Comparison of ENCODE assay signal across 8 mouse cellular contexts in the genomic region with DNA sequence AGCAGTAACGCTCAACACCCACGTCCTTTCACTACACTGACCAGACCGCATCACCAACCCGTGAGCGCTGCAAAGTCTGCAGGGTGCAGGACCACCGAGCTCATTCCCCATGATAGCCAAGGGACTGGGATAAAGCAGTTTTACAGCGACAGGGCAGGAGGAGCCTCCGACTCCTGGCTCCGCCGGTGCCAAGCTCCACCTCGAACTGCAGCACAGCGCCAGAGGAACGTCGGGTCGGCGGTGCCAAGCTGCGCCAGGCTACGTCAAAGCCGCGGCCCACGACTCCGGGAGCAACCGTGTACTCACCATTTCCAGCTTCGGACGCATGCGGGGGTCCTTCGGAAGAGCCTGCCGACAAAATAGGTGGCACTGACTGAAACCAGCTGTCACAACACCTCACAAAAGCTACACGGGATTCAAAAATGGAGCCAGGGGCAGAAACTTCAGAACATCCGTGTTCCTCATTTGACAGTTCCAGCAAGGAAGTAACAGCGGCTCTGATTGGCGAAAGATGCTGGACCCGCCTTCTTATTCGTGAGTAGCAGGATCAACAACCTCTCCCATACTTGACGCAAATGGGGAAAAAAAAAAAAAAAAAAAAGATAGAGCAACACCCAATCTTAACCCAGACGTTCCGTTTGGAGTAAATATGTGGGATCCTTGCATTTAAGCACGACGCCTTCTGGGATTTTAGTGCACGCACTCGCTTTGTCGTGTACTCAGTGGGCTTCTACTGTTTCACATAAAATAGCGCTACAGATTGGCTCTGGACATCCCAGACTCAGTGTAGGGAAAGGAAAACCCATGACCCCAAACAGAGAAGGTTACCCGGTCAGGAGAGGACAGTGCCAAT. TPM values are rescaled to one million over a fixed set of nuclear protein-coding genes. Genes with fewer than 3 reads are reported as not detected.
DNase-seq lines count a peak whose midpoint lies in the region; ATAC-seq and TF ChIP-seq lines count a peak whose summit lies in the region.

Gene Zfp101 (minus strand): TSS at position 460 of the 853 bp plus-strand sequence.

- H3K4me1 ChIP-seq in CH12.LX (ENCODE audit: control insufficient read depth in 1 of 2, insufficient read depth in 2 of 2), result peaks cover 0 to 14% of the 10 kb centered on the region in 2 experiments; a peak in 2 of 4 replicates
- H3K4me1 ChIP-seq in forebrain, embryonic 11.5 days (replicated peaks; ENCODE audit: control insufficient read depth, insufficient read depth, low read length), result peaks cover 5% of the 10 kb centered on the region; the same call in 1 of the 2 replicates
- H3K4me1 ChIP-seq in heart, embryonic 16.5 days (ENCODE audit: control insufficient read depth, insufficient read depth, low read length), result peaks cover 5% of the 10 kb centered on the region
- H3K4me1 ChIP-seq in liver, embryonic 15.5 days (replicated peaks), result peaks cover 15% of the 10 kb centered on the region
- peaks cover 10% of the 10 kb centered on the region for H3K4me1 ChIP-seq in neural tube, embryonic 12.5 days

- no peak within 1 kb of the TSS for H3K27ac ChIP-seq in CH12.LX (ENCODE audit: insufficient read depth, low read depth)
- no peak within 1 kb of the TSS for H3K27ac ChIP-seq in forebrain, embryonic 11.5 days (ENCODE audit: low read depth, low read length)
- peak within 1 kb of the TSS; percentile 75 for H3K27ac ChIP-seq in heart, embryonic 16.5 days (ENCODE audit: low read length)
- peak within 1 kb of the TSS; percentile 81 for H3K27ac ChIP-seq in liver, embryonic 15.5 days (replicated peaks)
- no peak within 1 kb of the TSS; the same call in 1 of the 2 replicates for H3K27ac ChIP-seq in neural tube, embryonic 12.5 days

- WGBS in forebrain, embryonic 11.5 days, result under 1% methylated on average over 44 of the region's 44 CpGs
- WGBS in heart, embryonic 16.5 days, result under 1% methylated on average over 44 of the region's 44 CpGs
- under 1% methylated on average over 44 of the region's 44 CpGs for WGBS in liver, embryonic 15.5 days (ENCODE audit: insufficient replicate concordance)
- under 1% methylated on average over 44 of the region's 44 CpGs for WGBS in neural tube, embryonic 12.5 days

- peak; percentile 94 for DNase-seq in CH12.LX (ENCODE audit: extremely low read depth)
- DNase-seq in c-Kit-positive CD71-positive TER-119-negative erythroid progenitor cells, embryonic 14.5 days (ENCODE audit: low read depth), result peak; percentile 93
- peak; percentile 86 for DNase-seq in forebrain, embryonic 11.5 days (ENCODE audit: low spot score)
- peak; percentile 92 to 96 for DNase-seq in kidney, postnatal 36 days
- peak; percentile 97 for DNase-seq in telencephalon, adult 2 months (ENCODE audit: low read depth, low spot score)

- peak within 1 kb of the TSS; percentile 68 for H3K9ac ChIP-seq in CH12.LX (ENCODE audit: insufficient read depth, low read depth)
- H3K9ac ChIP-seq in forebrain, embryonic 11.5 days (ENCODE audit: low read length), result peak within 1 kb of the TSS; percentile 74
- H3K9ac ChIP-seq in heart, embryonic 16.5 days (ENCODE audit: low read length), result peak within 1 kb of the TSS; percentile 73
- peak within 1 kb of the TSS; percentile 77 for H3K9ac ChIP-seq in liver, embryonic 15.5 days
- H3K9ac ChIP-seq in neural tube, embryonic 12.5 days, result peak within 1 kb of the TSS; percentile 78

- TF ChIP-seq EP300 in CH12.LX (IDR thresholded peaks at IDR 0.05; ENCODE audit: low read length), result no peak

- dilution Hi-C loops in CH12.LX (cut with MboI; ENCODE audit: extremely low pct_ligation_motif_present, extremely low pct_unique_long_range_greater_than_20kb, low sequenced_read_pairs), result no loop called here

- H3K79me2 ChIP-seq in CH12.LX (replicated peaks; ENCODE audit: control insufficient read depth, extremely low read depth, insufficient read depth, poor library complexity, severe bottlenecking), result peaks cover 29% of the 10 kb centered on the region

- no peak for TF ChIP-seq CTCF in CH12.LX (conservative IDR thresholded peaks at IDR 0.05 in 1 of 2, IDR thresholded peaks at IDR 0.05 in 1 of 2; ENCODE audit: low read depth in 2 of 2, low read length in 2 of 2)

- H3K27me3 ChIP-seq in CH12.LX (replicated peaks), result peaks cover 3% of the 10 kb centered on the region
- no peaks in the 10 kb centered on the region for H3K27me3 ChIP-seq in forebrain, embryonic 11.5 days (ENCODE audit: control insufficient read depth, insufficient read depth, low read length)
- H3K27me3 ChIP-seq in heart, embryonic 16.5 days (ENCODE audit: control insufficient read depth, insufficient read depth, low read length), result no peaks in the 10 kb centered on the region
- no peaks in the 10 kb centered on the region for H3K27me3 ChIP-seq in liver, embryonic 15.5 days
- H3K27me3 ChIP-seq in neural tube, embryonic 12.5 days (replicated peaks), result no peaks in the 10 kb centered on the region

- peak; percentile 72 for TF ChIP-seq POLR2A in CH12.LX (IDR thresholded peaks at IDR 0.05; ENCODE audit: low read depth, low read length)

- ATAC-seq in forebrain, embryonic 11.5 days (replicated peaks; ENCODE audit: low FRiP score), result peak; percentile 96
- peak; percentile 99 for ATAC-seq in heart, embryonic 16.5 days (replicated peaks; ENCODE audit: extremely low read depth, insufficient read depth, low FRiP score)
- ATAC-seq in liver, embryonic 15.5 days (ENCODE audit: insufficient read depth), result peak; percentile 98
- ATAC-seq in neural tube, embryonic 12.5 days (ENCODE audit: low FRiP score, low read depth), result peak; percentile 98

- in situ Hi-C loops in CH12.LX (cut with MboI; ENCODE audit: low pct_ligation_motif_present, low pct_unique_long_range_greater_than_20kb, low sequenced_read_pairs), result no loop called here

- no peaks in the 10 kb centered on the region for H3K9me3 ChIP-seq in CH12.LX (replicated peaks; ENCODE audit: low read length)
- H3K9me3 ChIP-seq in forebrain, embryonic 11.5 days (ENCODE audit: control insufficient read depth, low read length), result no peaks in the 10 kb centered on the region
- H3K9me3 ChIP-seq in heart, embryonic 16.5 days (replicated peaks; ENCODE audit: control insufficient read depth, low read length), result no peaks in the 10 kb centered on the region
- no peaks in the 10 kb centered on the region for H3K9me3 ChIP-seq in liver, embryonic 15.5 days (replicated peaks)
- no peaks in the 10 kb centered on the region for H3K9me3 ChIP-seq in neural tube, embryonic 12.5 days

- H3K4me3 ChIP-seq in CH12.LX (replicated peaks in 1 of 3; ENCODE audit: low read depth in 2 of 3, low read length in 2 of 3, poor library complexity in 1 of 3), result peak within 1 kb of the TSS; percentile 87 to 95 (median 94)
- peak within 1 kb of the TSS; percentile 88 for H3K4me3 ChIP-seq in forebrain, embryonic 11.5 days (ENCODE audit: low read depth, low read length)
- peak within 1 kb of the TSS; percentile 76 for H3K4me3 ChIP-seq in heart, embryonic 16.5 days (ENCODE audit: low read length)
- peak within 1 kb of the TSS; percentile 78 for H3K4me3 ChIP-seq in liver, embryonic 15.5 days (replicated peaks)
- peak within 1 kb of the TSS; percentile 92 for H3K4me3 ChIP-seq in neural tube, embryonic 12.5 days

- peak within 1 kb of the TSS; percentile 77 for H3K4me2 ChIP-seq in CH12.LX (ENCODE audit: insufficient read depth, low read depth, poor library complexity, severe bottlenecking)
- peak within 1 kb of the TSS; percentile 65 for H3K4me2 ChIP-seq in forebrain, embryonic 11.5 days (ENCODE audit: low read depth, low read length, severe bottlenecking)
- H3K4me2 ChIP-seq in heart, embryonic 16.5 days (ENCODE audit: low read depth, low read length), result peak within 1 kb of the TSS; percentile 67
- peak within 1 kb of the TSS; percentile 70 for H3K4me2 ChIP-seq in liver, embryonic 15.5 days
- H3K4me2 ChIP-seq in neural tube, embryonic 12.5 days (replicated peaks), result peak within 1 kb of the TSS; percentile 75

- no peak for TF ChIP-seq RAD21 in CH12.LX (IDR thresholded peaks at IDR 0.05; ENCODE audit: low read depth, low read length)

- peaks cover 0 to 7% of the 10 kb centered on the region in 2 experiments for H3K36me3 ChIP-seq in CH12.LX (replicated peaks in 1 of 2; ENCODE audit: control insufficient read depth in 1 of 2, insufficient read depth in 1 of 2, low read length in 1 of 2)
- no peaks in the 10 kb centered on the region for H3K36me3 ChIP-seq in forebrain, embryonic 11.5 days (ENCODE audit: control insufficient read depth, insufficient read depth, low read length)
- H3K36me3 ChIP-seq in heart, embryonic 16.5 days (ENCODE audit: control insufficient read depth, insufficient read depth), result no peaks in the 10 kb centered on the region
- H3K36me3 ChIP-seq in liver, embryonic 15.5 days (replicated peaks), result no peaks in the 10 kb centered on the region
- H3K36me3 ChIP-seq in neural tube, embryonic 12.5 days, result no peaks in the 10 kb centered on the region

TF ChIP-seq in CH12.LX, 34 proteins besides CTCF, POLR2A, EP300 and RAD21 (continues in another document):
- TF ChIP-seq ZMIZ1 (IDR thresholded peaks at IDR 0.05; ENCODE audit: low read depth, low read length), result 0 out of 2 replicates have a peak, but pooled peaks have one; percentile 53
- peak; percentile 54; the same call in 1 of the 2 replicates for TF ChIP-seq ELF1 (IDR thresholded peaks at IDR 0.05; ENCODE audit: low read depth, low read length)
- peak; percentile 99 for TF ChIP-seq SIN3A (IDR thresholded peaks at IDR 0.05; ENCODE audit: low read length)
- no peak for TF ChIP-seq POLR2AphosphoS2 (IDR thresholded peaks at IDR 0.05; ENCODE audit: low read depth, low read length)
- TF ChIP-seq TBP (conservative IDR thresholded peaks at IDR 0.05; ENCODE audit: low read depth, low read length), result peak; percentile 76
- TF ChIP-seq BHLHE40 (IDR thresholded peaks at IDR 0.05; ENCODE audit: low read depth, low read length), result 0 out of 2 replicates have a peak, but pooled peaks have one; percentile 14
- TF ChIP-seq CHD1 (IDR thresholded peaks at IDR 0.05; ENCODE audit: low read depth, low read length), result no peak
- no peak for TF ChIP-seq USF2 (conservative IDR thresholded peaks at IDR 0.05; ENCODE audit: low read depth, low read length)
- TF ChIP-seq HCFC1 (IDR thresholded peaks at IDR 0.05; ENCODE audit: low read depth, low read length), result peak; percentile 81
- no peak for TF ChIP-seq GABPA (IDR thresholded peaks at IDR 0.05; ENCODE audit: insufficient replicate concordance, low read depth, low read length)
- TF ChIP-seq ZKSCAN1 (IDR thresholded peaks at IDR 0.05; ENCODE audit: borderline replicate concordance, low read depth, low read length), result no peak
- 0 out of 2 replicates have a peak, but pooled peaks have one; percentile 17 for TF ChIP-seq MEF2A (IDR thresholded peaks at IDR 0.05; ENCODE audit: borderline replicate concordance, low read depth, low read length)

RNA-seq across cellular contexts. Expression of gene Zfp101, which starts in this region (rescaled TPM):
- total RNA-seq in CH12.LX (2012; rRNA removed) (7.2 and 8.2 TPM in 2 replicates), CH12.LX (2014; rRNA removed) (15.4 and 21.5 TPM in 2 replicates)
- 10.7 and 11.2 TPM in 2 replicates for polyA plus RNA-seq in CH12.LX (2012; ENCODE audit: insufficient read length, low read depth)
- polyA plus RNA-seq in forebrain, embryonic 11.5 days (2014; fragmentation: Nextera tagmentation; extraction: Ambion mirVana), result 21.6 and 25.0 TPM in 2 replicates
- polyA plus RNA-seq in heart, embryonic 16.5 days (2015; fragmentation: Nextera tagmentation; extraction: Ambion mirVana), result 6.7 and 7.9 TPM in 2 replicates
- 5.9 and 6.4 TPM in 2 replicates for polyA plus RNA-seq in liver, embryonic 15.5 days (2015; fragmentation: Nextera tagmentation; extraction: Ambion mirVana)
- polyA plus RNA-seq in neural tube, embryonic 12.5 days (2016; fragmentation: Nextera tagmentation; extraction: Ambion mirVana), result 18.8 and 19.6 TPM in 2 replicates

Comparison
In these comparisons a context has a peak if more than half of its experiments do, and no peak if none do; other contexts are left out.
1. H3K27ac ChIP-seq: peak in heart, embryonic 16.5 days (single experiment) and liver, embryonic 15.5 days (single experiment); none in CH12.LX (single experiment), forebrain, embryonic 11.5 days (single experiment) and neural tube, embryonic 12.5 days (single experiment).
2. Peak in every context shown above with its lines, with median percentiles within 50 percentile points of each other: DNase-seq, H3K4me2 ChIP-seq, H3K4me3 ChIP-seq, H3K9ac ChIP-seq and ATAC-seq.